Mouse (Mus musculus) forebrain, embryonic 11.5 days (tissue): Measurements from ENCODE around the gene Mcf2l. TPM values are rescaled to one million over a fixed set of nuclear protein-coding genes. Genes with fewer than 3 reads are reported as not detected.

ENCODE experiments used
- ATAC-seq: fragments of 200-750 bp; cut with Nextera tagmentation; replicated peaks from 2 replicates; pipeline ENCODE4 v1.8.0; 2017; ENCODE audit warnings: moderate TSS enrichment; ENCODE audit not compliant: low FRiP score
- DNase-seq: peaks from one replicate; pipeline ENCODE4 v3.0.0-alpha.2; 2017; ENCODE audit warnings: low spot score
- H3K27ac ChIP-seq: fragments of 300-500 bp; sonication (generic); 2 replicates; pipeline ENCODE4 v1.5.1; 2014; ENCODE audit warnings: low read depth, low read length
- H3K27me3 ChIP-seq: fragments of 300-500 bp; sonication (generic); 2 replicates; pipeline ENCODE4 v1.6.1; 2014; ENCODE audit warnings: mild to moderate bottlenecking, low read length, mixed read lengths; ENCODE audit not compliant: control insufficient read depth, insufficient read depth
- H3K36me3 ChIP-seq: fragments of 300-500 bp; sonication (generic); 2 replicates; pipeline ENCODE4 v1.6.1; 2014; ENCODE audit warnings: mild to moderate bottlenecking, low read length, moderate library complexity, mixed read lengths; ENCODE audit not compliant: control insufficient read depth, insufficient read depth
- H3K4me1 ChIP-seq: fragments of 300-500 bp; sonication (generic); replicated peaks from 2 replicates; pipeline ENCODE4 v1.6.1; 2014; ENCODE audit warnings: low read length, mixed read lengths; ENCODE audit not compliant: control insufficient read depth, insufficient read depth
- H3K4me2 ChIP-seq: fragments of 300-500 bp; sonication (generic); 2 replicates; pipeline ENCODE4 v1.6.1; 2014; ENCODE audit warnings: low read depth, mild to moderate bottlenecking, low read length, moderate library complexity, mixed read lengths; ENCODE audit not compliant: severe bottlenecking
- H3K4me3 ChIP-seq: fragments of 300-500 bp; sonication (generic); 2 replicates; pipeline ENCODE4 v1.5.1; 2014; ENCODE audit warnings: low read depth, low read length
- H3K9ac ChIP-seq: fragments of 300-500 bp; sonication (generic); 2 replicates; pipeline ENCODE4 v1.6.1; 2014; ENCODE audit warnings: low read length
- H3K9me3 ChIP-seq: fragments of 300-500 bp; sonication (generic); 2 replicates; pipeline ENCODE4 v1.6.1; 2016; ENCODE audit warnings: low read length, mixed read lengths; ENCODE audit not compliant: control insufficient read depth
- WGBS: fragments of 180-500 bp; shearing (Covaris S2); extraction: QIAGEN DNeasy Blood & Tissue Kit; methylation state at CpG from one replicate; pipeline ENCODE4 v1.1.7; 2014; 5-methylcytosine and 5-hydroxymethylcytosine counted together
- polyA plus RNA-seq: library from polyadenylated mRNA; unstranded; fragments of >200 nt; fragmentation: Nextera tagmentation; extraction: Ambion mirVana; gene quantifications from 2 replicates; pipeline ENCODE4 v1.2.1, GENCODE M21; 2014

Mcf2l gene
- polyA plus RNA-seq, 1 experiment from 2014 or later = 55.5 TPM

DNA sequence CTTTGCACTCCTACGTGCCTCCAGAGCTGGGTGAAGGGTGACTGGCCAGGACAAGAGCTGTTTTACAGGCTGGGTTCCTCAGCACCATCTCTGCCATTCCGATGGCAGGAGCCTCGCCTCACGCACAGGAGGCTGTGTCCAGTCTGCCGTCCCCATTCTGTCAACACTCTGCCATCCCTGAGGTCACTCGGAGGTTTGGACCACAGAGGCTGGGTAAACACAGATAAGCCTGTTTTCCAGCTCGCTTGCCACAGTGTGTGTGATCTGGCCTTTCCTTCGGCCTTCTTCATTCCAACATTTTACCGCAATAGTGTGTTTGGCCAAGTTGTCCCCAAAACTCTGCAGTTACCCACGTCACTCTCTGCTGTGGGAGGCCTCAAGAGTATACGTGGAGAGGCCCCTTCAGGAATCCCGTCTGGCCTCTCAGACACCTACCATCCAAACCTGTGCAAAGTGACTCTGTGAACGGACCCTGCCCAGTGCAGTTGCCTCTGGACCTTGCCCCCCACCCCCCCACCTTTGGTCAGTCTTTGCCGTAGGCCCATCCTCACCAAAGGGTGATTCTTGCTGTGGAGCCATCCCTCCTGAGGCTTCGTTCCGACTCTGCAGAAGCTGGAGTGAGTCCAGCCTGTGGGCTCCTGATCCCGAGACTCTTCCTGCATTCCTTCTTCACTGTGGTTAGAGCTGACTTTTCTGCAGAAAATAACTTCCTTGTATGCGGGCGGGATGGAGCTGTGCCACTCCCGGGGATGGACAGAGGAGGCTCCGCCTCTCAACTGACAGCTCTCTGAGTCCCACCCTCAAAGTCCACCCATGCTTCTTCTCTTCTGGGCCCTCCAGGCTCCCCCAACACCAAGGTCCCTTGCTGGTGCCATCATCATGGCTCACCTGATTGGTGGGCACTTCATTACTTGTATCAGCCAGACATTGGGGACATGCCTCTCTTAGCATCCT, 9.7 kb downstream of the Mcf2l start:
- Histone ChIP-seq H3K27me3 (no peaks in the 10 kb centered on the region), H3K27ac (no peak overlapping the region), H3K4me1 (no peaks in the 10 kb centered on the region), H3K9me3 (no peaks in the 10 kb centered on the region), H3K36me3 (peaks cover 2% of the 10 kb centered on the region; the same call in 1 of the 2 replicates), H3K4me2 (no peak overlapping the region), H3K4me3 (no peak overlapping the region), H3K9ac (no peak overlapping the region)
- WGBS = 56% methylated on average over 21 of the region's 21 CpGs
- DNase-seq (no peak), ATAC-seq (no peak)

DNA sequence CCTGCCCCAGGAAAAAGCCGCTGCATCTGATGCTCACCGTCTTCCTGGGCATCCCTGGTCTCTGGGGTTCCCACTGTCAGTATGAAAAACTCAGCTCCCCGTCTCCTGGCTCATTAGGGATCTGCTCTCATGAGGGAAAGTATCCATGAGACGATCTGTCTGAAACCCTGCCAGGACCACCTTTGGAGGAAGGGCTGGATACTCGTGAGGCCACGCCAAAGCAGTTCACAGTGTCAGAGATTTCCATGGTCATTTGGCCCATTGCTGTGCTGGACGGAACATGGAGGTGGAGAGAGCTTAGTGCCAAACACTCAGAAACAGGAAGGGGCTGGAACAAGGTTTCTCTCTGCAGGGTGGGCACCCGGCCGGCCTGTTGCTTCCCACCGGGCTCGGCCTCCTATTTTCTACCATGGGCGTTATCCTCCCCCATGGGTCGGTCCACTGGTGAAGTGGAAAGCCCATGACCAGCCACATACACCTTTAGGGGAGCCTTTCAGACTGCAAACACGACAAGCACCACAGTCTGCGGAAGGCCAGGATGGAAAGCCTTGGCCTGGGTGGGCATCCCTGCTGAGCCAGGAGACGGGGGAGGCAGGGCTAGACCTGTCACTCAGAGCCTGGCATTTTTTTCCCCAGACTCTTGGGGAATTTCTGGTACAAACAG, 14.3 kb downstream of the Mcf2l start:
- no peak overlapping the region for H3K9ac ChIP-seq
- WGBS = 87% methylated on average over 16 of the region's 16 CpGs
- no peak overlapping the region for H3K4me2 ChIP-seq
- no peaks in the 10 kb centered on the region for H3K9me3 ChIP-seq
- no peak for DNase-seq
- H3K27me3 ChIP-seq = no peaks in the 10 kb centered on the region
- no peaks in the 10 kb centered on the region for H3K4me1 ChIP-seq
- no peak overlapping the region for H3K4me3 ChIP-seq
- no peak for ATAC-seq
- H3K27ac ChIP-seq = no peak overlapping the region
- H3K36me3 ChIP-seq = peaks cover 2% of the 10 kb centered on the region; the same call in 1 of the 2 replicates

DNA sequence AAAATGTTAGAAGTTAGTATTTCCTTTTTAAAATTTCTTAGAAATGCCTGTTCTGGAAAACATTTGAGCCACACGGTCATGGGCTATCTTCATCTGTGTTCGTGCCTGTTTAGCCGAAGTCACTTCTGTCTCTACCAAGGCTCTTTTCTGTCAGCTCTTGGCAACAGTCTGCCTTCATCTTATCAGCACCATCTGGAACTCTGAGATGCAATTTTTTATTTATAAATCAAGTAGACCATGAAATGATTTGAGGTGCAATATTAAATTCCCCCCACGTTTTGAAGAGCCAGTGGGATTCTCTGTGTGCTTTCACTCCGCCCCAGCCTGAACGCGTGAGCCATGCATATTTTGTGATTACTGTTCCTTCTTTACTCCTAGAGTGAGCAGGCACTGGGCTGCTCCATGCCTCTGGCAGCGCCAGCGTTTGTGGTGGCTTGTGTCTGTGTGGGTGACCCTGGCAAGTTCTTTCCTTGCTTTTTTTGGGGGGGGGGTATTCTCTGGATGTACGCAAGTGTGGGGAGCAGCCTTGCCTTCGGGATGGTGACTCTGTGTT, 15.5 kb downstream of the Mcf2l start:
- WGBS = 93% methylated on average over 11 of the region's 11 CpGs
- Histone ChIP-seq H3K27ac (no peak overlapping the region), H3K4me2 (no peak overlapping the region), H3K9ac (no peak overlapping the region), H3K36me3 (peaks cover 2% of the 10 kb centered on the region; the same call in 1 of the 2 replicates), H3K4me3 (no peak overlapping the region), H3K4me1 (no peaks in the 10 kb centered on the region), H3K9me3 (no peaks in the 10 kb centered on the region), H3K27me3 (no peaks in the 10 kb centered on the region)
- ATAC-seq = no peak
- DNase-seq = no peak

DNA sequence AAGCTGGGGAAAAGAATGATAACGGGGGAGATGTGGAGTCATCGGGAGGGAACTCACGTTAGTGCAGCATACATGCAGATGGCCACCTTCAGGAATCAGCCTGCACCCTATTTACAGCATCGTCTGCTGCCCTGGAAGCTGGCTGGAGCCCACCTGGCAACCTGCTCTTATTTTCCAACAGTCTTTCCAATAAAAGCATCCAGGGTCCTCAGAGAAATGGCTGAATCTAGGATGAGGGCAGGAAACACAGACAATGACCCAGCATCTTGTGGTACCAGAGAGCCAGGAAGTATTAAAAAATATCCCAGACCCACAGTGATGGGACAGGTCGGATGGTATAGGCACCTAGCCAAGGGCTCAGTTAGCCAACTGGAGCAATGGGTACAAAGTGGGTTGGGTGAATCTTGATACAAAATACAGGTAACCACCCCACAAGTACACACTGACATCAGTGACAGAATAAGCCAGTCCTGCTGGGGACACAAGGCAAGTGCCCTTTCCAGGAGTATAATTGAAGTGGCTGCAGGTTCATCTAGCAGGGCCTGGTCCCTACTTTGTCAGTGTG, 19.4 kb downstream of the Mcf2l start:
- no peak for DNase-seq
- no peaks in the 10 kb centered on the region for H3K27me3 ChIP-seq
- H3K4me2 ChIP-seq = no peak overlapping the region
- no peak overlapping the region for H3K27ac ChIP-seq
- H3K9me3 ChIP-seq = no peaks in the 10 kb centered on the region
- no peak overlapping the region for H3K9ac ChIP-seq
- H3K4me1 ChIP-seq = peaks cover 5% of the 10 kb centered on the region; the same call in 1 of the 2 replicates
- WGBS = 92% methylated on average over 5 of the region's 5 CpGs
- H3K36me3 ChIP-seq = no peaks in the 10 kb centered on the region; the same call in 1 of the 2 replicates
- H3K4me3 ChIP-seq = no peak overlapping the region
- no peak for ATAC-seq

DNA sequence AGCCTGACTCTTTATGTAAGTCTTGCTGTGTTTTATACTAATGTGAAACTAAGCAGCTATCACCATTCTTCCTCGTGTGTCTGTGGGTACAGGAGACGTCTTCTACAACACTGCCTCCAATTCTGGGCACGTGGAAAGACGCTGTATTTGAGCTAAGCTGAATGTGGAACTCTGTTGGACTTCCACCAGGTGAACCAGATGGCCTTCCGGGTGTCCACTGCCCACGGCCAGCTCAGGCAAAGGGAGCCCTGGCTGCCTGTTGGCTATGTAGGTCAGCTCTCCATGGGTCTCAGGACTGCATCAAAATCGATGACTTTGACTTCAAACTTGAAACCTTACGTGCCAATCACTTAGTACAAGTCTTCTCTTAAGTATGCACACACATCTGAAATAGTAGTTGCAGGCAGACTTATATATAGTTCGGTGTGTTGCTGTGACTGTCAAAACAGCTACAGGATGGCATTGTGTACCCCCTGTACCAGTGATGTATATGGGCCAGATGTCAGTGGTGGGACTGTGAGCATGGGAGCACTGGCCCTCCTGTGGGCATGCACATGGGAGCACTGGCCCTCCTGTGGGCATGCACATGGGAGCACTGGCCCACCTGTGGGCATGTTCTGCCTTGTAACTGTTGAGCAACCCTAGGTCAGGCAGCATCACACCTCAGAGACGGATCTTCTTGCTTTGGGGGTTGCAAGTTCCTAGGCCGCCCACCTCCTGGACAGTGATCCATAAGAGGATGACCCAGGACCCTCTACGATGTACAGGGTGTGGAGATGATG, 20.4 kb downstream of the Mcf2l start:
- no peak for DNase-seq
- Histone ChIP-seq H3K9me3 (no peaks in the 10 kb centered on the region), H3K4me2 (no peak overlapping the region), H3K27me3 (no peaks in the 10 kb centered on the region), H3K4me3 (no peak overlapping the region), H3K36me3 (no peaks in the 10 kb centered on the region; the same call in 1 of the 2 replicates), H3K4me1 (peaks cover 5% of the 10 kb centered on the region; the same call in 1 of the 2 replicates), H3K27ac (no peak overlapping the region), H3K9ac (no peak overlapping the region)
- WGBS = 90% methylated on average over 12 of the region's 12 CpGs
- ATAC-seq = no peak

DNA sequence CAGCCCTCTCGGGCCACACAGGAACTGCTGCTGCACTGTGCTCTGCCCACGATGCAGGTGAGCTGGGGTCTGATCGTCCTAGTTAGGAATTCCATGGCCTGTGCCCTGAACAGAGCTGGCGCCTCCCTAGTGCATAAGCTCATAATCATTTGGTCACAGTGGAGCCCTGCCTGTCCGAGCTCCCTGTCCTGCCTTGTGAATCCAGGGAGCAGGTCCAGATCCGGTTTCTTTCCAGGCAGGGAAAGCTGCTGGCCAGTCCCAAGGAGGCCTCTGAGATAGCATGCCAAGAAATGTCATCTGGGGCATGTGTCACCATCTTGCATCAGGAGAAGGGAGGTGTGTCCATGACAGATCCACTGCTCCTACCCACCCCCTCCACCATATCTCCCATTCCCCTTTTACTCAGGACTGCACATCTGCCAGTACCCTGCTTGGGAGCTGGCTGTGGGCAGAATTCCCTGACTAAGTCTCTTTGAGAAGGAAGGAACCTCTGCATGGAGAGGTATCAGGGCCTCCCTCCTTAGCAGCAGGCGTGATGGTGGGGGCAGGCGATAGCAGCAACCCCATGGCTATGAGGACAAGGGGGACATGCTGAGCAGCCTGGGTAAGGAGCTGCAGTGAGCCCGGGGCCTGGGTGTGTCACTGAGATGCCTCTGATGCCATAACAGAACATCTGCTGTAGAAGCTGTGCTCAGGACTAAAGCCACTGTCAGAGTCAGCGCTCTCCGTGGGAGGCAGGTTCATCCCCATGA, 21.4 kb downstream of the Mcf2l start:
- Histone ChIP-seq H3K9me3 (no peaks in the 10 kb centered on the region), H3K27me3 (no peaks in the 10 kb centered on the region), H3K4me2 (no peak overlapping the region), H3K4me1 (peaks cover 5% of the 10 kb centered on the region; the same call in 1 of the 2 replicates), H3K36me3 (no peaks in the 10 kb centered on the region; the same call in 1 of the 2 replicates), H3K27ac (no peak overlapping the region), H3K4me3 (no peak overlapping the region), H3K9ac (no peak overlapping the region)
- DNase-seq = no peak
- no peak for ATAC-seq
- 81% methylated on average over 11 of the region's 11 CpGs for WGBS

DNA sequence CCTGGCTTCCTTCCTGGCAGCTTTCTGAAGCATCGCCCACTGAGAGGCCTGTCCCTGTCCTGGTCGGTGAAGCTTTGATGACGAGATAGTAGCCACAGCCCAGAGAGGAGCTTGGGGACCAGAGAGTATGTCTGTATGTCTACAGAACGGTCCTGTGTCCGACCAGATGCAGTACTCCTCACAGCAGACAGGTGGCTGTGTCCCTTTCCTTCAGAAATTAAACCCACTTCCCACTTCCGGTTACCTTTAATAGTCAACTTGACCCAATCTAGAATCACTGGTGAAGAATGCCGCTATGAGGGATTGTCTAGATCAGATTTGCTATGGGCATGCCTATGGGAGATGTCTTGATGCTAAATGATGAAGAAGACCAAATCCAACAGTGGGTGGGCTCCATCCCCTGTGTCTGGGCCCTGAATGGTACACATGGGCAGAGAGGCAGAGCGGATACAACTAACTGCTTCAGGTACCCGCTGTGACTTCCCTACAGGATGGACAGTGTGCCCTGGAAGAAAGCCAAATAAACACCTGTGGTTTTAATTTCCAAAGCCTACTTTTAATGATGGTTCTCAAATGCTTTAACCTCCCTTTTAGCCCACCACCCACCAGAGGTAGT, 22.0 kb downstream of the Mcf2l start:
- DNase-seq = no peak

More for the DNA sequence above, 22.0 kb downstream of the Mcf2l start:
- Histone ChIP-seq H3K9ac (no peak overlapping the region), H3K4me2 (no peak overlapping the region), H3K4me3 (no peak overlapping the region), H3K27ac (no peak overlapping the region), H3K9me3 (no peaks in the 10 kb centered on the region), H3K36me3 (no peaks in the 10 kb centered on the region; the same call in 1 of the 2 replicates), H3K4me1 (peaks cover 5% of the 10 kb centered on the region; the same call in 1 of the 2 replicates), H3K27me3 (no peaks in the 10 kb centered on the region)
- ATAC-seq = no peak
- 74% methylated on average over 9 of the region's 9 CpGs for WGBS
